Mouse (Mus musculus) hindbrain, embryonic 11.5 days (tissue): ENCODE results near the gene Ufsp1. TPM values are rescaled to one million over a fixed set of nuclear protein-coding genes. Genes with fewer than 3 reads are reported as not detected.

ENCODE experiments used
- polyA plus RNA-seq: library from polyadenylated mRNA; unstranded; fragments of >200 nt; fragmentation: Nextera tagmentation; extraction: Ambion mirVana; gene quantifications from 2 replicates; pipeline ENCODE4 v1.2.1, GENCODE M21; 2014

Gene Ufsp1
- polyA plus RNA-seq, 1 experiment from 2014 or later = 8.6 TPM

Other genes starting within 250 kb of the Ufsp1 start
- gene Ap1s1, start 248.5 kb upstream of the Ufsp1 start, polyA plus RNA-seq = 154 and 169 TPM in 2 replicates
- gene Serpine1, start 222.4 kb upstream of the Ufsp1 start, polyA plus RNA-seq = 0.27 and 0.37 TPM in 2 replicates
- 5.5 and 7.1 TPM in 2 replicates for gene Trim56, start 178.4 kb upstream of the Ufsp1 start, polyA plus RNA-seq
- not detected in 2 replicates for gene Muc3, start 145.3 kb upstream of the Ufsp1 start, polyA plus RNA-seq
- gene Muc3a, start 82.2 kb upstream of the Ufsp1 start, polyA plus RNA-seq = 0.14 TPM in 1 of 2 replicates, not detected in the other
- gene Ache, start 7.1 kb upstream of the Ufsp1 start, polyA plus RNA-seq = 6.2 and 8.1 TPM in 2 replicates
- 138 and 140 TPM in 2 replicates for gene Srrt, start 13.0 kb downstream of the Ufsp1 start, polyA plus RNA-seq
- 27.4 and 28.6 TPM in 2 replicates for gene Trip6, start 19.8 kb downstream of the Ufsp1 start, polyA plus RNA-seq
- 7.1 and 7.5 TPM in 2 replicates for gene Slc12a9, start 39.0 kb downstream of the Ufsp1 start, polyA plus RNA-seq
- gene Ephb4, start 55.5 kb downstream of the Ufsp1 start, polyA plus RNA-seq = 21.0 and 21.3 TPM in 2 replicates
- gene Zan, start 182.4 kb downstream of the Ufsp1 start, polyA plus RNA-seq = 0.04 and 0.06 TPM in 2 replicates
- gene Pop7, start 207.9 kb downstream of the Ufsp1 start, polyA plus RNA-seq = 55.2 and 60.6 TPM in 2 replicates
- 10.6 and 15.4 TPM in 2 replicates for gene Gigyf1, start 223.9 kb downstream of the Ufsp1 start, polyA plus RNA-seq
- 0.38 and 1.1 TPM in 2 replicates for gene Epo, start 238.6 kb downstream of the Ufsp1 start, polyA plus RNA-seq
- 475 and 483 TPM in 2 replicates for gene Gnb2, start 238.9 kb downstream of the Ufsp1 start, polyA plus RNA-seq